Mouse (Mus musculus) heart, embryonic 16.5 days (tissue): ENCODE data around the gene Atf7ip2. TPM values are rescaled to one million over a fixed set of nuclear protein-coding genes. Genes with fewer than 3 reads are reported as not detected.

Experiments used
- microRNA-seq: library from miRNA; unstranded; fragments of <30 nt; microRNA quantifications from one replicate; pipeline ENCODE4, GENCODE M21; 2017
- polyA plus RNA-seq: library from polyadenylated mRNA; unstranded; fragments of >200 nt; fragmentation: Nextera tagmentation; extraction: Ambion mirVana; gene quantifications from 2 replicates; pipeline ENCODE4 v1.2.1, GENCODE M21; 2015

The Atf7ip2 gene
- polyA plus RNA-seq, 1 experiment from 2014 or later, result 0.26 TPM

Small RNA genes lying within 50 kb of the gene (microRNA-seq; reads per million reads assigned to microRNA genes)
- gene Gm22932, result not detected

Other genes starting within 250 kb of the Atf7ip2 start
- 0.34 and 0.60 TPM in 2 replicates for gene Grin2a, start 197.2 kb upstream of the Atf7ip2 start, polyA plus RNA-seq
- gene Rpl39l, start 22.5 kb upstream of the Atf7ip2 start, polyA plus RNA-seq, result 0.44 and 0.67 TPM in 2 replicates
- gene Emp2, start 121.3 kb downstream of the Atf7ip2 start, polyA plus RNA-seq, result 56.9 and 64.1 TPM in 2 replicates
- 1.3 and 2.1 TPM in 2 replicates for gene Tekt5, start 202.8 kb downstream of the Atf7ip2 start, polyA plus RNA-seq
- 37.5 and 42.9 TPM in 2 replicates for gene Nubp1, start 219.2 kb downstream of the Atf7ip2 start, polyA plus RNA-seq